In genomic region chr7:28294481-28294880, GRCm38 (mm10) we compare ENCODE assay signal across 9 mouse cellular contexts. TPM values are rescaled to one million over a fixed set of nuclear protein-coding genes. Genes with fewer than 3 reads are reported as not detected.
DNase-seq lines count a peak whose midpoint lies in the region; ATAC-seq lines count a peak whose summit lies in the region.
"Had no signal": no experiment of that assay in that cellular context is flagged by ENCODE, and none has a peak within 500 bp of the region (broad histone marks: within the 10 kb centered on the region; RNA-seq: fewer than 3 reads in every experiment).

No protein-coding gene starts in this region.

- peak; percentile 79 for DNase-seq in brain, adult 2 months (ENCODE audit: low read depth, low spot score)
- DNase-seq in forelimb bud, embryonic 11.5 days (ENCODE audit: low read depth, low spot score), result peak; percentile 80
- peak; percentile 84 for DNase-seq in limb, embryonic 10.5 days (ENCODE audit: low spot score)
- peak; percentile 95 for DNase-seq in midbrain, embryonic 14.5 days

- no peaks in the 10 kb centered on the region for H3K36me3 ChIP-seq in erythroblast, embryonic 14.5 days (ENCODE audit: control insufficient read depth)
- H3K36me3 ChIP-seq in intestine, embryonic 15.5 days, result no peaks in the 10 kb centered on the region
- no peaks in the 10 kb centered on the region for H3K36me3 ChIP-seq in limb, embryonic 10.5 days
- H3K36me3 ChIP-seq in midbrain, embryonic 14.5 days (ENCODE audit: control insufficient read depth, insufficient read depth, low read length), result no peaks in the 10 kb centered on the region
- H3K36me3 ChIP-seq in stomach, embryonic 16.5 days (ENCODE audit: control insufficient read depth, insufficient read depth, low read length), result no peaks in the 10 kb centered on the region

- peaks cover 10% of the 10 kb centered on the region for H3K4me1 ChIP-seq in erythroblast, embryonic 14.5 days (ENCODE audit: control insufficient read depth)
- H3K4me1 ChIP-seq in intestine, embryonic 15.5 days (replicated peaks), result peaks cover 21% of the 10 kb centered on the region
- peaks cover 27% of the 10 kb centered on the region for H3K4me1 ChIP-seq in limb, embryonic 10.5 days
- H3K4me1 ChIP-seq in midbrain, embryonic 14.5 days (ENCODE audit: control insufficient read depth, insufficient read depth, low read length), result peaks cover 11% of the 10 kb centered on the region
- peaks cover 5% of the 10 kb centered on the region; the same call in 1 of the 2 replicates for H3K4me1 ChIP-seq in stomach, embryonic 16.5 days (ENCODE audit: control insufficient read depth, insufficient read depth, low read length)

- H3K27me3 ChIP-seq in erythroblast, embryonic 14.5 days (ENCODE audit: control insufficient read depth), result peaks cover 84% of the 10 kb centered on the region
- peaks cover 65% of the 10 kb centered on the region for H3K27me3 ChIP-seq in intestine, embryonic 15.5 days (replicated peaks)
- H3K27me3 ChIP-seq in limb, embryonic 10.5 days (ENCODE audit: low read depth, poor library complexity, severe bottlenecking), result peaks cover 100% of the 10 kb centered on the region
- peaks cover 18% of the 10 kb centered on the region for H3K27me3 ChIP-seq in midbrain, embryonic 14.5 days (ENCODE audit: control insufficient read depth, insufficient read depth, low read length)
- H3K27me3 ChIP-seq in stomach, embryonic 16.5 days (ENCODE audit: control insufficient read depth, insufficient read depth, low read length), result peaks cover 60% of the 10 kb centered on the region

- peak overlapping the region; percentile 41 for H3K9ac ChIP-seq in intestine, embryonic 15.5 days
- H3K9ac ChIP-seq in midbrain, embryonic 14.5 days (replicated peaks; ENCODE audit: low read length), result peak overlapping the region; percentile 65
- peak overlapping the region; percentile 70 for H3K9ac ChIP-seq in stomach, embryonic 16.5 days (ENCODE audit: low read length)

- no peaks in the 10 kb centered on the region; the same call in 1 of the 2 replicates for H3K9me3 ChIP-seq in erythroblast, embryonic 14.5 days (ENCODE audit: control insufficient read depth, low read length)
- no peaks in the 10 kb centered on the region for H3K9me3 ChIP-seq in intestine, embryonic 15.5 days
- no peaks in the 10 kb centered on the region for H3K9me3 ChIP-seq in limb, embryonic 10.5 days (replicated peaks)
- no peaks in the 10 kb centered on the region for H3K9me3 ChIP-seq in midbrain, embryonic 14.5 days (ENCODE audit: control insufficient read depth, low read length)
- no peaks in the 10 kb centered on the region for H3K9me3 ChIP-seq in stomach, embryonic 16.5 days (replicated peaks; ENCODE audit: control insufficient read depth, low read length)

- H3K27ac ChIP-seq in intestine, embryonic 15.5 days, result no peak overlapping the region
- H3K27ac ChIP-seq in limb, embryonic 10.5 days, result peak overlapping the region; percentile 69
- H3K27ac ChIP-seq in midbrain, embryonic 14.5 days (replicated peaks; ENCODE audit: low read depth, low read length), result no peak overlapping the region
- no peak overlapping the region for H3K27ac ChIP-seq in stomach, embryonic 16.5 days (ENCODE audit: low read length)

- WGBS in intestine, embryonic 15.5 days, result 3% methylated on average over 58 of the region's 63 CpGs
- WGBS in limb, embryonic 10.5 days, result 16% methylated on average over 63 of the region's 63 CpGs
- 1% methylated on average over 63 of the region's 63 CpGs for WGBS in midbrain, embryonic 14.5 days
- 3% methylated on average over 63 of the region's 63 CpGs for WGBS in stomach, embryonic 16.5 days

- peak overlapping the region; percentile 94 for H3K4me2 ChIP-seq in intestine, embryonic 15.5 days (replicated peaks)
- H3K4me2 ChIP-seq in midbrain, embryonic 14.5 days (ENCODE audit: low read length), result peak overlapping the region; percentile 75
- H3K4me2 ChIP-seq in stomach, embryonic 16.5 days (ENCODE audit: low read depth, low read length), result peak overlapping the region; percentile 73

- no peak for ATAC-seq in erythroblast, adult 5-6 weeks (replicated peaks; ENCODE audit: low FRiP score, poor library complexity, severe bottlenecking)
- ATAC-seq in intestine, embryonic 15.5 days, result peak; percentile 82
- peak; percentile 70 for ATAC-seq in midbrain, embryonic 14.5 days (ENCODE audit: low FRiP score, low TSS enrichment)
- peak; percentile 74 for ATAC-seq in stomach, embryonic 16.5 days (ENCODE audit: insufficient read depth, low FRiP score)

- H3K4me3 ChIP-seq in erythroblast, embryonic 14.5 days (replicated peaks), result peak overlapping the region; percentile 44
- H3K4me3 ChIP-seq in intestine, embryonic 15.5 days (replicated peaks), result peak overlapping the region; percentile 56
- H3K4me3 ChIP-seq in limb, embryonic 10.5 days, result peak overlapping the region; percentile 59
- peak overlapping the region; percentile 50 for H3K4me3 ChIP-seq in midbrain, embryonic 14.5 days (replicated peaks; ENCODE audit: low read depth, low read length)
- H3K4me3 ChIP-seq in stomach, embryonic 16.5 days (replicated peaks; ENCODE audit: low read length), result peak overlapping the region; percentile 54

RNA-seq across cellular contexts. Expression of gene Selenov, which starts 3.5 kb away (rescaled TPM):
- not detected in 2 replicates for polyA plus RNA-seq in erythroblast, embryonic 14.5 days (2012)
- not detected in 2 replicates for total RNA-seq in erythroblast, adult 5-6 weeks (2015; ENCODE audit: low replicate concordance)
- not detected in 2 replicates for total RNA-seq in erythroblast, adult 5-6 weeks (2017; ENCODE audit: low replicate concordance)
- 0.18 TPM in 1 of 2 replicates, not detected in the other for polyA plus RNA-seq in intestine, embryonic 15.5 days (2015; fragmentation: Nextera tagmentation; extraction: Ambion mirVana)
- polyA plus RNA-seq in limb, embryonic 10.5 days (2016; fragmentation: Nextera tagmentation; extraction: Ambion mirVana), result not detected in 2 replicates
- polyA plus RNA-seq in midbrain, embryonic 14.5 days (2014; fragmentation: Nextera tagmentation; extraction: Ambion mirVana), result 0.28 and 1.8 TPM in 2 replicates
- polyA plus RNA-seq in stomach, embryonic 16.5 days (2015; fragmentation: Nextera tagmentation; extraction: Ambion mirVana), result 0.14 TPM in 1 of 2 replicates, not detected in the other
- total RNA-seq: neutrophil, adult 5-6 weeks had no signal

RNA-seq across cellular contexts. Expression of gene Dll3, which starts 7.6 kb away (rescaled TPM):
- polyA plus RNA-seq in erythroblast, embryonic 14.5 days (2012), result 0.01 TPM in 1 of 2 replicates, not detected in the other
- total RNA-seq in erythroblast, adult 5-6 weeks (2015; ENCODE audit: low replicate concordance), result not detected in 2 replicates
- not detected in 2 replicates for total RNA-seq in erythroblast, adult 5-6 weeks (2017; ENCODE audit: low replicate concordance)
- 5.7 and 6.0 TPM in 2 replicates for polyA plus RNA-seq in intestine, embryonic 15.5 days (2015; fragmentation: Nextera tagmentation; extraction: Ambion mirVana)
- polyA plus RNA-seq in limb, embryonic 10.5 days (2016; fragmentation: Nextera tagmentation; extraction: Ambion mirVana), result 0.56 and 2.3 TPM in 2 replicates
- polyA plus RNA-seq in midbrain, embryonic 14.5 days (2014; fragmentation: Nextera tagmentation; extraction: Ambion mirVana), result 24.1 and 32.2 TPM in 2 replicates
- polyA plus RNA-seq in stomach, embryonic 16.5 days (2015; fragmentation: Nextera tagmentation; extraction: Ambion mirVana), result 1.3 TPM in 2 replicates

RNA-seq across cellular contexts. Expression of gene Eid2b, which starts 16.9 kb away (rescaled TPM):
- polyA plus RNA-seq in erythroblast, embryonic 14.5 days (2012), result 0.60 and 0.94 TPM in 2 replicates
- total RNA-seq in erythroblast, adult 5-6 weeks (2015; ENCODE audit: low replicate concordance), result 0.58 TPM in 1 of 2 replicates, not detected in the other
- total RNA-seq in erythroblast, adult 5-6 weeks (2017; ENCODE audit: low replicate concordance), result 1.7 and 3.0 TPM in 2 replicates
- 8.1 and 9.4 TPM in 2 replicates for polyA plus RNA-seq in intestine, embryonic 15.5 days (2015; fragmentation: Nextera tagmentation; extraction: Ambion mirVana)
- polyA plus RNA-seq in limb, embryonic 10.5 days (2016; fragmentation: Nextera tagmentation; extraction: Ambion mirVana), result 7.6 and 11.2 TPM in 2 replicates
- 40.2 TPM in 2 replicates for polyA plus RNA-seq in midbrain, embryonic 14.5 days (2014; fragmentation: Nextera tagmentation; extraction: Ambion mirVana)
- 5.9 and 7.9 TPM in 2 replicates for polyA plus RNA-seq in stomach, embryonic 16.5 days (2015; fragmentation: Nextera tagmentation; extraction: Ambion mirVana)

RNA-seq across cellular contexts. Expression of gene Timm50, which starts 17.4 kb away (rescaled TPM):
- polyA plus RNA-seq in erythroblast, embryonic 14.5 days (2012), result 15.5 and 15.7 TPM in 2 replicates
- 6.3 and 13.2 TPM in 2 replicates for total RNA-seq in erythroblast, adult 5-6 weeks (2015; ENCODE audit: low replicate concordance)
- 6.7 and 9.4 TPM in 2 replicates for total RNA-seq in erythroblast, adult 5-6 weeks (2017; ENCODE audit: low replicate concordance)
- polyA plus RNA-seq in intestine, embryonic 15.5 days (2015; fragmentation: Nextera tagmentation; extraction: Ambion mirVana), result 165 and 169 TPM in 2 replicates
- 223 and 243 TPM in 2 replicates for polyA plus RNA-seq in limb, embryonic 10.5 days (2016; fragmentation: Nextera tagmentation; extraction: Ambion mirVana)
- 136 and 138 TPM in 2 replicates for polyA plus RNA-seq in midbrain, embryonic 14.5 days (2014; fragmentation: Nextera tagmentation; extraction: Ambion mirVana)
- polyA plus RNA-seq in stomach, embryonic 16.5 days (2015; fragmentation: Nextera tagmentation; extraction: Ambion mirVana), result 113 and 116 TPM in 2 replicates

RNA-seq across cellular contexts. Expression of gene Eid2, which starts 26.8 kb away (rescaled TPM):
- 0.13 TPM in 1 of 2 replicates, not detected in the other for polyA plus RNA-seq in erythroblast, embryonic 14.5 days (2012)
- total RNA-seq in erythroblast, adult 5-6 weeks (2015; ENCODE audit: low replicate concordance), result not detected in 2 replicates
- total RNA-seq in erythroblast, adult 5-6 weeks (2017; ENCODE audit: low replicate concordance), result 0.34 and 0.42 TPM in 2 replicates
- polyA plus RNA-seq in intestine, embryonic 15.5 days (2015; fragmentation: Nextera tagmentation; extraction: Ambion mirVana), result 4.5 and 7.2 TPM in 2 replicates
- polyA plus RNA-seq in limb, embryonic 10.5 days (2016; fragmentation: Nextera tagmentation; extraction: Ambion mirVana), result 2.9 and 3.9 TPM in 2 replicates
- 6.8 and 14.7 TPM in 2 replicates for polyA plus RNA-seq in midbrain, embryonic 14.5 days (2014; fragmentation: Nextera tagmentation; extraction: Ambion mirVana)
- 1.1 and 1.2 TPM in 2 replicates for polyA plus RNA-seq in stomach, embryonic 16.5 days (2015; fragmentation: Nextera tagmentation; extraction: Ambion mirVana)
